Mouse (Mus musculus) stomach, embryonic 16.5 days (tissue): Measurements from ENCODE around the gene Agap3. TPM values are rescaled to one million over a fixed set of nuclear protein-coding genes. Genes with fewer than 3 reads are reported as not detected.

Experiments used
- ATAC-seq: fragments of 200-750 bp; cut with Nextera tagmentation; 2 replicates; pipeline ENCODE4 v1.8.0; 2017; ENCODE audit warnings: moderate number of reproducible peaks, moderate TSS enrichment; ENCODE audit not compliant: insufficient read depth, low FRiP score
- H3K27ac ChIP-seq: fragments of 300-500 bp; sonication (generic); 2 replicates; pipeline ENCODE4 v1.5.1; 2014; ENCODE audit warnings: low read length
- H3K27me3 ChIP-seq: fragments of 300-500 bp; sonication (generic); 2 replicates; pipeline ENCODE4 v1.6.1; 2014; ENCODE audit warnings: low read length, control low read depth, mixed read lengths; ENCODE audit not compliant: control insufficient read depth, insufficient read depth
- H3K36me3 ChIP-seq: fragments of 300-500 bp; sonication (generic); 2 replicates; pipeline ENCODE4 v1.6.1; 2014; ENCODE audit warnings: low read length; ENCODE audit not compliant: control insufficient read depth, insufficient read depth
- H3K4me1 ChIP-seq: fragments of 300-500 bp; sonication (generic); 2 replicates; pipeline ENCODE4 v1.6.1; 2014; ENCODE audit warnings: low read length, control low read depth, mixed read lengths; ENCODE audit not compliant: control insufficient read depth, insufficient read depth
- H3K4me2 ChIP-seq: fragments of 300-500 bp; sonication (generic); 2 replicates; pipeline ENCODE4 v1.6.1; 2014; ENCODE audit warnings: low read depth, low read length, mixed read lengths
- H3K4me3 ChIP-seq: fragments of 300-500 bp; sonication (generic); replicated peaks from 2 replicates; pipeline ENCODE4 v1.5.1; 2014; ENCODE audit warnings: mild to moderate bottlenecking, low read length
- H3K9ac ChIP-seq: fragments of 300-500 bp; sonication (generic); 2 replicates; pipeline ENCODE4 v1.6.1; 2014; ENCODE audit warnings: low read length
- H3K9me3 ChIP-seq: fragments of 300-500 bp; sonication (generic); replicated peaks from 2 replicates; pipeline ENCODE4 v1.6.1; 2016; ENCODE audit warnings: low read length, control low read depth; ENCODE audit not compliant: control insufficient read depth
- WGBS: fragments of 180-500 bp; shearing (Covaris S2); extraction: QIAGEN DNeasy Blood & Tissue Kit; methylation state at CpG from one replicate; pipeline ENCODE4 v1.1.7; 2014; 5-methylcytosine and 5-hydroxymethylcytosine counted together
- polyA plus RNA-seq: library from polyadenylated mRNA; unstranded; fragments of >200 nt; fragmentation: Nextera tagmentation; extraction: Ambion mirVana; gene quantifications from 2 replicates; pipeline ENCODE4 v1.2.1, GENCODE M21; 2015

Agap3 gene
- polyA plus RNA-seq, 1 experiment from 2014 or later: 14.7 TPM

DNA sequence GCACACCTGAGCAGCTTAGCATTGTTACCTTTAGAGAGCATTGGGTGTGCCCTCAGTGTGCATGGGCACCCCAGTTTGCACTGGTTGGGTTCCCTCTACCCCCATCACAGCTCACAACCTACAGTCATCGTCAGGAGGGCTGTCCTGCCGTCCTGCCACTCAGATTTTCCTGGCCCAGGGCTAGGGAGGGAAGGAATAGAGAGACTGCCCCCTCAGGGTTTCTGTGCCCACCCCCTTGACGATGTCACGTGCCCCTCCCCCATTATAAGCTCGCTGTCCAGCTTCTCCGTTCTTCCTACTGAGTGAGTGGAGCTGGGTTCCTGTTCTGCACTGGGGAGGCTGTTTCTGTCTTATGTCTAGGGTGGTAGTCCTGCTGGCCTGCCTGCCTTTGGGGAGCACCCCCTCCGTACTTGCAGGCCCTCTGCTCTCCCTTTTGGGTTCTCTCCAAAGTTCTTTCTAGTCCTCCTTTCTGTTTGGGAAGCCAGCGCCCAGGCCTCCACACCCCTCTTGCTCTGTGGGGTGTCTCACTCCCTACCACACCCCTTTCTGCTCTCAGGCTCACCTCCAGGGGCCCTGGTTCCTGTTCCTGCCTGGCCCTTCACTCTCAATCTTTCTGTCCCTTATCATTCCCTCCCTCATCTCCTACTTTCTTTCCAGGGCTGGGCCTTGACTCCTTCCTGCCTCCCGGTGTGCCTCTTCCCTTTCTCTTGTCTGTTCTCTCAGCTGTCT is 25.3 kb upstream of the Agap3 start:
- Histone ChIP-seq H3K4me1 (peaks cover 40% of the 10 kb centered on the region), H3K9me3 (no peaks in the 10 kb centered on the region), H3K4me2 (peak overlapping the region; percentile 96), H3K27me3 (no peaks in the 10 kb centered on the region), H3K36me3 (peaks cover 18% of the 10 kb centered on the region), H3K27ac (peak overlapping the region; percentile 99), H3K4me3 (peak overlapping the region; percentile 87), H3K9ac (peak overlapping the region; percentile 89)
- WGBS: 12% methylated on average over 9 of the region's 9 CpGs
- ATAC-seq: no peak

DNA sequence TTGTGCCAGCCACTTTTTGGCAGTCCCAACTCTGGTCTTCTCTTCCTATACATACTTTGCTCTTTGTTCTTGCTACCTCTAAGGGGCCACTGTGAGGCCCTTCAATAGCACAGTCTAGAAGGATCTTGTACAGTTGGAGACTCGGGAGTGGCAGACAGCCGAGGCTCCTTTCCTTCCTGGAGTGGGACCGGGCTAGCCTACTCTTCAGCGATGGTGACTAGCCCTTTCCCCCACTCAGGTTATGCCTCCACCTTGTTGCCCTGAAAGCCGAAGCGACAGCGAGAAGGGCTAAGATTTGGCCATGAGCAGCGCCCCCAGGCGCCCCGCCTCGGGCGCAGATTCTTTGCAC is 24.7 kb upstream of the Agap3 start:
- H3K9me3 ChIP-seq: no peaks in the 10 kb centered on the region
- ATAC-seq: no peak
- peak overlapping the region; percentile 89 for H3K9ac ChIP-seq
- H3K4me3 ChIP-seq: peak overlapping the region; percentile 87
- no peaks in the 10 kb centered on the region for H3K27me3 ChIP-seq
- peaks cover 23% of the 10 kb centered on the region for H3K36me3 ChIP-seq
- peaks cover 40% of the 10 kb centered on the region for H3K4me1 ChIP-seq
- peak overlapping the region; percentile 96 for H3K4me2 ChIP-seq
- peak overlapping the region; percentile 99 for H3K27ac ChIP-seq
- WGBS: 31% methylated on average over 12 of the region's 12 CpGs

- Histone ChIP-seq H3K36me3 (peaks cover 25% of the 10 kb centered on the region), H3K27me3 (no peaks in the 10 kb centered on the region), H3K4me1 (peaks cover 34% of the 10 kb centered on the region), H3K9me3 (no peaks in the 10 kb centered on the region), H3K27ac (peak overlapping the region; percentile 99), H3K9ac (peak overlapping the region; percentile 63), H3K4me3 (peak overlapping the region; percentile 87), H3K4me2 (peak overlapping the region; percentile 96)
- WGBS: 12% methylated on average over 15 of the region's 15 CpGs
- ATAC-seq: peak; percentile 22
These were observed 24.0 kb upstream of the Agap3 start for GRCm38 (mm10) chr5:24427981-24428402.

DNA sequence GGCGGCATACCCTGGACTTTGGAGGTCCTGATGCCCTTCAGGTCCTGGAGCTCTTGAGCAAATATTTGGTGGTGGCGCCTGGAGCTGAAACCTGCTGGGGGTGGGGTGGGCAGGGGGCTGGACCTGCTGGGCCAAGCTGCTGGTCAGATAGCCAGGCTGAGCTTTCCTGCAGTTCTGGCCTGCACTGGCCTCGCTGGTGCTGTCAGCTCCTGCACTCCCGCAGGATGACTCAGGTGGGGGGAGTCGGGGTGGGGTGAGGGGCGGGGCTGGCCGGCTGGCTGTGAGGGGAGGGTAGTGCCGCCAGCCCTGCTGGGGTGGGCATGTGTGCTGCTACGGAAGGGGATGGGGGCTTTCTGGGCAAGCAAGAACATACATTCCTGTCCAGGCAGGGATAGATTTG is 23.4 kb upstream of the Agap3 start:
- 29% methylated on average over 8 of the region's 9 CpGs for whole genome bisulfite sequencing
- Histone ChIP-seq H3K36me3 (peaks cover 26% of the 10 kb centered on the region), H3K4me3 (peak overlapping the region; percentile 39), H3K4me1 (peaks cover 34% of the 10 kb centered on the region), H3K27me3 (no peaks in the 10 kb centered on the region), H3K4me2 (peak overlapping the region; percentile 96), H3K9me3 (no peaks in the 10 kb centered on the region), H3K9ac (peak overlapping the region; percentile 63), H3K27ac (peak overlapping the region; percentile 70)
- no peak for ATAC-seq

- no peak overlapping the region for H3K4me2 ChIP-seq
- H3K4me3 ChIP-seq: no peak overlapping the region
- no peak overlapping the region for H3K27ac ChIP-seq
- no peak for ATAC-seq
- no peaks in the 10 kb centered on the region for H3K4me1 ChIP-seq
- no peaks in the 10 kb centered on the region for H3K27me3 ChIP-seq
- peaks cover 47% of the 10 kb centered on the region for H3K36me3 ChIP-seq
- no peaks in the 10 kb centered on the region for H3K9me3 ChIP-seq
- WGBS: 87% methylated on average over 8 of the region's 8 CpGs
- no peak overlapping the region for H3K9ac ChIP-seq
These were observed 18.0 kb upstream of the Agap3 start for GRCm38 (mm10) chr5:24433993-24434392.

GRCm38 (mm10) chr5:24441187-24441586 is 10.8 kb upstream of the Agap3 start:
- no peak overlapping the region for H3K27ac ChIP-seq
- H3K4me3 ChIP-seq: no peak overlapping the region
- no peaks in the 10 kb centered on the region for H3K27me3 ChIP-seq
- H3K4me1 ChIP-seq: peaks cover 13% of the 10 kb centered on the region
- WGBS: 92% methylated on average over 8 of the region's 8 CpGs
- ATAC-seq: no peak
- no peaks in the 10 kb centered on the region for H3K9me3 ChIP-seq
- H3K4me2 ChIP-seq: no peak overlapping the region
- peaks cover 30% of the 10 kb centered on the region; the same call in 1 of the 2 replicates for H3K36me3 ChIP-seq
- H3K9ac ChIP-seq: no peak overlapping the region

- no peaks in the 10 kb centered on the region for H3K27me3 ChIP-seq
- no peak overlapping the region for H3K27ac ChIP-seq
- peaks cover 13% of the 10 kb centered on the region for H3K4me1 ChIP-seq
- no peak overlapping the region for H3K9ac ChIP-seq
- ATAC-seq: no peak
- no peaks in the 10 kb centered on the region for H3K9me3 ChIP-seq
- no peak overlapping the region for H3K4me3 ChIP-seq
- no peak overlapping the region for H3K4me2 ChIP-seq
- 80% methylated on average over 9 of the region's 9 CpGs for WGBS
- peaks cover 30% of the 10 kb centered on the region; the same call in 1 of the 2 replicates for H3K36me3 ChIP-seq
These were observed 9.9 kb upstream of the Agap3 start for GRCm38 (mm10) chr5:24442029-24442428.

DNA sequence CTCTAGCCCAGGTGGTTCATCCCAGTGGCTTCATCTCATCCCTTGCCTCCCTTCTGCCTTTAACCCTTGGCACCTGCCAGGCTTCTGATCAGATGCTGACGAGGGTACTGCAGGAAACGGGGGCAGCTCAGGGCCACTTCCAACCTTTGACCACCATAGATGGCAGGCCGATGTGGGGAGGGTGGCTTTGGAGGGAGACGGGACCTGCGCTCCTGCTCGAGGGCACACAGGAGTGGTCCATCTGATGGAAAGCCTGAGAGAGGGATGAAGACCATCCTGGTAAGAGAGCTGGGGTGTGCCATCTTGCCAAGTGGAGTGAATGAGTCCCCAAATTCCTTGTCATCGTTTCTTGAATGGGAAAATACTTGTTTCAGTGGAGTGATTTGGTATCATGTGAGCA is 8.8 kb upstream of the Agap3 start:
- H3K27me3 ChIP-seq: no peaks in the 10 kb centered on the region
- no peak overlapping the region for H3K4me3 ChIP-seq
- 88% methylated on average over 7 of the region's 7 CpGs for WGBS
- ATAC-seq: no peak
- no peak overlapping the region for H3K9ac ChIP-seq
- H3K4me2 ChIP-seq: no peak overlapping the region
- peaks cover 30% of the 10 kb centered on the region; the same call in 1 of the 2 replicates for H3K36me3 ChIP-seq
- no peak overlapping the region for H3K27ac ChIP-seq
- H3K9me3 ChIP-seq: no peaks in the 10 kb centered on the region
- H3K4me1 ChIP-seq: peaks cover 22% of the 10 kb centered on the region

- Histone ChIP-seq H3K4me3 (peak overlapping the region; percentile 94), H3K4me1 (peaks cover 22% of the 10 kb centered on the region), H3K27me3 (no peaks in the 10 kb centered on the region), H3K9ac (peak overlapping the region; percentile 94), H3K4me2 (peak overlapping the region; percentile 72), H3K9me3 (no peaks in the 10 kb centered on the region), H3K27ac (no peak overlapping the region), H3K36me3 (peaks cover 25% of the 10 kb centered on the region; the same call in 1 of the 2 replicates)
- WGBS: 82% methylated on average over 12 of the region's 12 CpGs
- ATAC-seq: no peak
These were observed 8.1 kb upstream of the Agap3 start for GRCm38 (mm10) chr5:24443927-24444326.
